14 mouse cellular contexts compared by ENCODE assay signal in genomic region chr2:60864977-60865376, GRCm38 (mm10).
DNase-seq lines count a peak whose midpoint lies in the region; ATAC-seq and TF ChIP-seq lines count a peak whose summit lies in the region.
"Had no signal": no experiment of that assay in that cellular context is flagged by ENCODE, and none has a peak within 500 bp of the region (broad histone marks: within the 10 kb centered on the region; RNA-seq: fewer than 3 reads in every experiment).

No protein-coding gene starts in this region.

- no peak for TF ChIP-seq POLR2A in lung, adult 2 months (IDR thresholded peaks at IDR 0.05; ENCODE audit: borderline replicate concordance, extremely low read depth, low read depth, low read length)

- no peaks in the 10 kb centered on the region for H3K27me3 ChIP-seq in heart, embryonic 12.5 days (replicated peaks)
- H3K27me3 ChIP-seq in lung, postnatal 0 days (replicated peaks; ENCODE audit: insufficient read depth, low read length) = no peaks in the 10 kb centered on the region
- no peaks in the 10 kb centered on the region for H3K27me3 ChIP-seq in liver, embryonic 11.5 days (replicated peaks; ENCODE audit: control insufficient read depth, insufficient read depth, low read length)
- H3K27me3 ChIP-seq in stomach, embryonic 16.5 days (ENCODE audit: control insufficient read depth, insufficient read depth, low read length) = no peaks in the 10 kb centered on the region
- H3K27me3 ChIP-seq in neural tube, embryonic 15.5 days (replicated peaks) = no peaks in the 10 kb centered on the region
- H3K27me3 ChIP-seq: forebrain, embryonic 15.5 days had no signal

- peaks cover 9% of the 10 kb centered on the region; the same call in 1 of the 2 replicates for H3K36me3 ChIP-seq in heart, embryonic 12.5 days
- H3K36me3 ChIP-seq in lung, postnatal 0 days (ENCODE audit: insufficient read depth, low read length) = no peaks in the 10 kb centered on the region
- H3K36me3 ChIP-seq in liver, embryonic 11.5 days (ENCODE audit: control insufficient read depth, insufficient read depth, low read length) = no peaks in the 10 kb centered on the region; the same call in 1 of the 2 replicates
- no peaks in the 10 kb centered on the region for H3K36me3 ChIP-seq in stomach, embryonic 16.5 days (ENCODE audit: control insufficient read depth, insufficient read depth, low read length)
- H3K36me3 ChIP-seq in neural tube, embryonic 15.5 days = no peaks in the 10 kb centered on the region
- H3K36me3 ChIP-seq: forebrain, embryonic 15.5 days had no signal

- peak; percentile 11; the same call in 1 of the 2 replicates for TF ChIP-seq EP300 in lung, postnatal 0 days (IDR thresholded peaks at IDR 0.05)

- no peak overlapping the region for H3K4me3 ChIP-seq in heart, embryonic 12.5 days
- no peak overlapping the region for H3K4me3 ChIP-seq in lung, postnatal 0 days (ENCODE audit: low read depth, low read length)
- H3K4me3 ChIP-seq in lung, adult 2 months (replicated peaks; ENCODE audit: extremely low read depth, low read depth, low read length) = no peak overlapping the region
- no peak overlapping the region for H3K4me3 ChIP-seq in liver, embryonic 11.5 days (ENCODE audit: low read depth, low read length)
- H3K4me3 ChIP-seq in stomach, embryonic 16.5 days (replicated peaks; ENCODE audit: low read length) = no peak overlapping the region
- no peak overlapping the region for H3K4me3 ChIP-seq in neural tube, embryonic 15.5 days (replicated peaks)
- H3K4me3 ChIP-seq: forebrain, embryonic 15.5 days had no signal

- no peak overlapping the region for H3K9ac ChIP-seq in heart, embryonic 12.5 days
- H3K9ac ChIP-seq in lung, postnatal 0 days (replicated peaks; ENCODE audit: low read depth) = no peak overlapping the region
- no peak overlapping the region for H3K9ac ChIP-seq in liver, embryonic 11.5 days (ENCODE audit: low read depth, low read length)
- H3K9ac ChIP-seq in stomach, embryonic 16.5 days (ENCODE audit: low read length) = peak overlapping the region; percentile 17; the same call in 1 of the 2 replicates
- no peak overlapping the region for H3K9ac ChIP-seq in neural tube, embryonic 15.5 days (replicated peaks)
- H3K9ac ChIP-seq: forebrain, embryonic 15.5 days had no signal

- no peak for DNase-seq in heart, adult 8-10 months (ENCODE audit: low spot score)
- DNase-seq in lung, postnatal 0 days (ENCODE audit: low spot score) = peak; percentile 51
- no peak for DNase-seq in lung, adult 2 months
- no peak for DNase-seq in liver, embryonic 11.5 days (ENCODE audit: low spot score)
- no peak for DNase-seq in left cerebral cortex, postnatal 14 days (ENCODE audit: low spot score in 2 of 2)
- DNase-seq: adrenal gland, postnatal 10 days; cerebellum, adult 18-20 months; retina, postnatal 1 day; thymus, postnatal 25 days had no signal

- ATAC-seq in heart, embryonic 12.5 days (ENCODE audit: insufficient number of reproducible peaks, low FRiP score) = no peak
- ATAC-seq in lung, postnatal 0 days = no peak
- no peak for ATAC-seq in liver, embryonic 11.5 days (replicated peaks; ENCODE audit: low FRiP score)
- no peak for ATAC-seq in stomach, embryonic 16.5 days (ENCODE audit: insufficient read depth, low FRiP score)
- ATAC-seq in neural tube, embryonic 15.5 days (ENCODE audit: low FRiP score) = no peak
- ATAC-seq: forebrain, embryonic 15.5 days; inflammation-experienced regulatory T-cells, adult 6 months had no signal

- H3K9me3 ChIP-seq in heart, embryonic 12.5 days (replicated peaks) = no peaks in the 10 kb centered on the region; the same call in 1 of the 2 replicates
- no peaks in the 10 kb centered on the region for H3K9me3 ChIP-seq in lung, postnatal 0 days (ENCODE audit: low read length)
- H3K9me3 ChIP-seq in liver, embryonic 11.5 days (ENCODE audit: control insufficient read depth, low read length) = no peaks in the 10 kb centered on the region
- H3K9me3 ChIP-seq in stomach, embryonic 16.5 days (replicated peaks; ENCODE audit: control insufficient read depth, low read length) = peaks cover 5% of the 10 kb centered on the region; the same call in 1 of the 2 replicates
- H3K9me3 ChIP-seq in neural tube, embryonic 15.5 days (replicated peaks) = no peaks in the 10 kb centered on the region
- H3K9me3 ChIP-seq: forebrain, embryonic 15.5 days had no signal

- intact Hi-C loops in left cerebral cortex, postnatal 14 days (cut with DNase I) = no loop called here

- peak overlapping the region; percentile 19; the same call in 1 of the 2 replicates for H3K27ac ChIP-seq in heart, embryonic 12.5 days (ENCODE audit: poor library complexity, severe bottlenecking)
- peak overlapping the region; percentile 73 for H3K27ac ChIP-seq in lung, postnatal 0 days (ENCODE audit: low read length)
- H3K27ac ChIP-seq in liver, embryonic 11.5 days (ENCODE audit: low read depth, low read length) = peak overlapping the region; percentile 39; the same call in 1 of the 2 replicates
- H3K27ac ChIP-seq in stomach, embryonic 16.5 days (ENCODE audit: low read length) = peak overlapping the region; percentile 12; the same call in 1 of the 2 replicates
- no peak overlapping the region for H3K27ac ChIP-seq in neural tube, embryonic 15.5 days (replicated peaks)
- H3K27ac ChIP-seq: forebrain, embryonic 15.5 days had no signal

- peaks cover 58% of the 10 kb centered on the region for H3K4me1 ChIP-seq in heart, embryonic 12.5 days (replicated peaks)
- peaks cover 47% of the 10 kb centered on the region for H3K4me1 ChIP-seq in lung, postnatal 0 days (ENCODE audit: insufficient read depth, low read depth, low read length)
- peaks cover 45% of the 10 kb centered on the region for H3K4me1 ChIP-seq in lung, adult 2 months (ENCODE audit: control insufficient read depth, insufficient read depth, low read length)
- peaks cover 58% of the 10 kb centered on the region for H3K4me1 ChIP-seq in liver, embryonic 11.5 days (replicated peaks; ENCODE audit: control insufficient read depth, insufficient read depth, low read length)
- H3K4me1 ChIP-seq in stomach, embryonic 16.5 days (ENCODE audit: control insufficient read depth, insufficient read depth, low read length) = peaks cover 38% of the 10 kb centered on the region
- H3K4me1 ChIP-seq in neural tube, embryonic 15.5 days = peaks cover 13% of the 10 kb centered on the region
- H3K4me1 ChIP-seq: forebrain, embryonic 15.5 days had no signal

- no peak for TF ChIP-seq CTCF in lung, postnatal 0 days (IDR thresholded peaks at IDR 0.05)
- TF ChIP-seq CTCF in lung, adult 2 months (IDR thresholded peaks at IDR 0.05; ENCODE audit: insufficient read depth, low read length) = no peak

- no peak overlapping the region for H3K4me2 ChIP-seq in heart, embryonic 12.5 days
- no peak overlapping the region for H3K4me2 ChIP-seq in lung, postnatal 0 days (replicated peaks; ENCODE audit: low read depth, low read length)
- peak overlapping the region; percentile 25 for H3K4me2 ChIP-seq in liver, embryonic 11.5 days
- H3K4me2 ChIP-seq in stomach, embryonic 16.5 days (ENCODE audit: low read depth, low read length) = 0 out of 2 replicates have a peak overlapping the region, but pooled peaks have one; percentile 8
- no peak overlapping the region for H3K4me2 ChIP-seq in neural tube, embryonic 15.5 days
- H3K4me2 ChIP-seq: forebrain, embryonic 15.5 days had no signal

- 41% methylated on average over 5 of the region's 5 CpGs for WGBS in heart, embryonic 12.5 days
- 6% methylated on average over 5 of the region's 5 CpGs for whole genome bisulfite sequencing in lung, postnatal 0 days
- 9% methylated on average over 5 of the region's 5 CpGs for WGBS in lung, adult 2 months
- 44% methylated on average over 5 of the region's 5 CpGs for WGBS in liver, embryonic 11.5 days
- WGBS in stomach, embryonic 16.5 days = 25% methylated on average over 5 of the region's 5 CpGs
- 60% methylated on average over 5 of the region's 5 CpGs for WGBS in neural tube, embryonic 15.5 days

Comparison
In these comparisons a context has a peak if more than half of its experiments do, and no peak if none do; other contexts are left out.
1. H3K4me2 ChIP-seq: peak in liver, embryonic 11.5 days (single experiment) and stomach, embryonic 16.5 days (single experiment); none in heart, embryonic 12.5 days (single experiment), lung, postnatal 0 days (single experiment) and neural tube, embryonic 15.5 days (single experiment).